Mouse (Mus musculus) hindbrain, embryonic 14.5 days (tissue): ENCODE measurements around the gene Socs7. TPM values are rescaled to one million over a fixed set of nuclear protein-coding genes. Genes with fewer than 3 reads are reported as not detected.

Source experiments
- ATAC-seq: fragments of 200-750 bp; cut with Nextera tagmentation; 2 replicates; pipeline ENCODE4 v1.8.0; 2017; ENCODE audit warnings: moderate number of reproducible peaks, mild to moderate bottlenecking, moderate TSS enrichment, moderate library complexity; ENCODE audit not compliant: low FRiP score
- DNase-seq: peaks from one replicate; pipeline ENCODE4 v3.0.0-alpha.2; 2015; ENCODE audit warnings: low spot score
- H3K27ac ChIP-seq: fragments of 300-500 bp; sonication (generic); 2 replicates; pipeline ENCODE4 v1.5.1; 2014; ENCODE audit warnings: mild to moderate bottlenecking, moderate library complexity
- H3K27me3 ChIP-seq: fragments of 300-500 bp; sonication (generic); 2 replicates; pipeline ENCODE4 v1.6.1; 2014; ENCODE audit warnings: mild to moderate bottlenecking, low read length, mixed read lengths; ENCODE audit not compliant: control insufficient read depth, insufficient read depth
- H3K36me3 ChIP-seq: fragments of 300-500 bp; sonication (generic); replicated peaks from 2 replicates; pipeline ENCODE4 v1.6.1; 2014; ENCODE audit not compliant: control insufficient read depth, insufficient read depth
- H3K4me1 ChIP-seq: fragments of 300-500 bp; sonication (generic); replicated peaks from 2 replicates; pipeline ENCODE4 v1.6.1; 2014; ENCODE audit warnings: antibody characterized with exemption, low read length, mixed read lengths; ENCODE audit not compliant: control insufficient read depth, insufficient read depth
- H3K4me2 ChIP-seq: fragments of 300-500 bp; sonication (generic); replicated peaks from 2 replicates; pipeline ENCODE4 v1.6.1; 2014; ENCODE audit warnings: mild to moderate bottlenecking, moderate library complexity
- H3K4me3 ChIP-seq: fragments of 300-500 bp; sonication (generic); replicated peaks from 2 replicates; pipeline ENCODE4 v1.5.1; 2014; ENCODE audit warnings: mild to moderate bottlenecking, low read length
- H3K9ac ChIP-seq: fragments of 300-500 bp; sonication (generic); 2 replicates; pipeline ENCODE4 v1.6.1; 2014
- H3K9me3 ChIP-seq: fragments of 300-500 bp; sonication (generic); 2 replicates; pipeline ENCODE4 v1.6.1; 2016; ENCODE audit warnings: low read length; ENCODE audit not compliant: control insufficient read depth
- WGBS: fragments of 180-500 bp; shearing (Covaris S2); extraction: QIAGEN DNeasy Blood & Tissue Kit; methylation state at CpG from one replicate; pipeline ENCODE4 v1.1.7; 2014; 5-methylcytosine and 5-hydroxymethylcytosine counted together
- polyA plus RNA-seq: library from polyadenylated mRNA; unstranded; fragments of >200 nt; fragmentation: Nextera tagmentation; extraction: Ambion mirVana; gene quantifications from 2 replicates; pipeline ENCODE4 v1.2.1, GENCODE M21; 2014

The Socs7 gene
- polyA plus RNA-seq, 1 experiment from 2014 or later = 6.7 TPM

- H3K4me2 ChIP-seq = no peak overlapping the region
- no peak overlapping the region for H3K4me3 ChIP-seq
- no peaks in the 10 kb centered on the region for H3K4me1 ChIP-seq
- H3K27me3 ChIP-seq = no peaks in the 10 kb centered on the region
- H3K27ac ChIP-seq = no peak overlapping the region
- 25% methylated on average over 9 of the region's 9 CpGs for WGBS
- ATAC-seq = no peak
- H3K36me3 ChIP-seq = peaks cover 55% of the 10 kb centered on the region
- no peaks in the 10 kb centered on the region for H3K9me3 ChIP-seq
- DNase-seq = peak; percentile 85
- no peak overlapping the region for H3K9ac ChIP-seq
Measured at GRCm38 (mm10) chr11:97328148-97328547, 34.2 kb upstream of the Socs7 start.

GRCm38 (mm10) chr11:97330315-97330714, 32.0 kb upstream of the Socs7 start:
- Histone ChIP-seq H3K4me1 (no peaks in the 10 kb centered on the region), H3K27me3 (no peaks in the 10 kb centered on the region), H3K36me3 (peaks cover 42% of the 10 kb centered on the region), H3K9ac (no peak overlapping the region), H3K4me2 (no peak overlapping the region), H3K9me3 (no peaks in the 10 kb centered on the region), H3K27ac (no peak overlapping the region), H3K4me3 (no peak overlapping the region)
- ATAC-seq (no peak), DNase-seq (no peak)
- 97% methylated on average over 1 of the region's 1 CpGs for WGBS

GRCm38 (mm10) chr11:97331231-97332190, 30.8 kb upstream of the Socs7 start:
- no peak overlapping the region for H3K27ac ChIP-seq
- WGBS = 85% methylated on average over 12 of the region's 12 CpGs
- H3K9ac ChIP-seq = no peak overlapping the region
- DNase-seq (no peak), ATAC-seq (no peak)
- no peaks in the 10 kb centered on the region for H3K27me3 ChIP-seq
- no peak overlapping the region for H3K4me3 ChIP-seq
- peaks cover 30% of the 10 kb centered on the region for H3K36me3 ChIP-seq
- no peaks in the 10 kb centered on the region for H3K9me3 ChIP-seq
- H3K4me1 ChIP-seq = no peaks in the 10 kb centered on the region
- no peak overlapping the region for H3K4me2 ChIP-seq

- Histone ChIP-seq H3K27ac (no peak overlapping the region), H3K27me3 (no peaks in the 10 kb centered on the region), H3K4me3 (no peak overlapping the region), H3K4me2 (no peak overlapping the region), H3K9ac (no peak overlapping the region), H3K4me1 (no peaks in the 10 kb centered on the region), H3K36me3 (peaks cover 20% of the 10 kb centered on the region), H3K9me3 (no peaks in the 10 kb centered on the region)
- ATAC-seq = no peak
- no peak for DNase-seq
- WGBS = 48% methylated on average over 9 of the region's 9 CpGs
Measured at GRCm38 (mm10) chr11:97333044-97333443, 29.3 kb upstream of the Socs7 start.

- H3K9ac ChIP-seq = no peak overlapping the region
- H3K4me2 ChIP-seq = no peak overlapping the region
- no peak overlapping the region for H3K27ac ChIP-seq
- 73% methylated on average over 1 of the region's 1 CpGs for WGBS
- peaks cover 13% of the 10 kb centered on the region for H3K36me3 ChIP-seq
- H3K9me3 ChIP-seq = no peaks in the 10 kb centered on the region
- no peaks in the 10 kb centered on the region for H3K27me3 ChIP-seq
- ATAC-seq (no peak), DNase-seq (no peak)
- H3K4me3 ChIP-seq = no peak overlapping the region
- 0 out of 2 replicates have a peak, but pooled peaks cover 4% of the 10 kb centered on the region for H3K4me1 ChIP-seq
Measured at GRCm38 (mm10) chr11:97333896-97334295, 28.5 kb upstream of the Socs7 start.

GRCm38 (mm10) chr11:97334400-97334799, 28.0 kb upstream of the Socs7 start:
- H3K4me1 ChIP-seq = 0 out of 2 replicates have a peak, but pooled peaks cover 4% of the 10 kb centered on the region
- no peak overlapping the region for H3K4me2 ChIP-seq
- 84% methylated on average over 9 of the region's 9 CpGs for WGBS
- H3K27ac ChIP-seq = no peak overlapping the region
- no peak overlapping the region for H3K4me3 ChIP-seq
- H3K9ac ChIP-seq = no peak overlapping the region
- no peak for DNase-seq
- H3K27me3 ChIP-seq = no peaks in the 10 kb centered on the region
- H3K36me3 ChIP-seq = peaks cover 8% of the 10 kb centered on the region
- H3K9me3 ChIP-seq = no peaks in the 10 kb centered on the region
- no peak for ATAC-seq

GRCm38 (mm10) chr11:97336238-97336637, 26.1 kb upstream of the Socs7 start:
- Histone ChIP-seq H3K9ac (no peak overlapping the region), H3K27ac (no peak overlapping the region), H3K4me2 (no peak overlapping the region), H3K4me1 (0 out of 2 replicates have a peak, but pooled peaks cover 4% of the 10 kb centered on the region), H3K36me3 (no peaks in the 10 kb centered on the region), H3K27me3 (no peaks in the 10 kb centered on the region), H3K9me3 (no peaks in the 10 kb centered on the region), H3K4me3 (no peak overlapping the region)
- no peak for ATAC-seq
- 52% methylated on average over 6 of the region's 6 CpGs for WGBS
- no peak for DNase-seq

GRCm38 (mm10) chr11:97336751-97337345, 25.5 kb upstream of the Socs7 start:
- DNase-seq (no peak), ATAC-seq (no peak)
- no peaks in the 10 kb centered on the region for H3K36me3 ChIP-seq
- H3K4me2 ChIP-seq = no peak overlapping the region
- no peak overlapping the region for H3K9ac ChIP-seq
- 0 out of 2 replicates have a peak, but pooled peaks cover 4% of the 10 kb centered on the region for H3K4me1 ChIP-seq
- H3K27me3 ChIP-seq = no peaks in the 10 kb centered on the region
- H3K4me3 ChIP-seq = no peak overlapping the region
- no peaks in the 10 kb centered on the region for H3K9me3 ChIP-seq
- no peak overlapping the region for H3K27ac ChIP-seq
- WGBS = 74% methylated on average over 14 of the region's 14 CpGs

- WGBS = 88% methylated on average over 12 of the region's 12 CpGs
- DNase-seq (no peak), ATAC-seq (no peak)
- no peaks in the 10 kb centered on the region for H3K27me3 ChIP-seq
- H3K9me3 ChIP-seq = no peaks in the 10 kb centered on the region
- no peaks in the 10 kb centered on the region for H3K36me3 ChIP-seq
- no peak overlapping the region for H3K4me2 ChIP-seq
- H3K27ac ChIP-seq = no peak overlapping the region
- no peak overlapping the region for H3K9ac ChIP-seq
- H3K4me3 ChIP-seq = no peak overlapping the region
- 0 out of 2 replicates have a peak, but pooled peaks cover 4% of the 10 kb centered on the region for H3K4me1 ChIP-seq
Measured at GRCm38 (mm10) chr11:97337363-97337762, 25.0 kb upstream of the Socs7 start.
